Mouse (Mus musculus) bone marrow macrophage, adult 2 months (primary cell): ENCODE results near the gene Mmp25.

Source experiments
- CTCF ChIP-seq: IDR thresholded peaks from 2 replicates; pipeline ENCODE4 v1.5.1; 2012; ENCODE audit warnings: low read depth, mild to moderate bottlenecking, low read length, moderate library complexity
- POLR2A ChIP-seq: IDR thresholded peaks from 2 replicates; pipeline ENCODE4 v1.6.1; 2012; ENCODE audit warnings: mild to moderate bottlenecking, low read depth, low read length, borderline replicate concordance

GRCm38 (mm10) chr17:23679127-23679835, 34.2 kb upstream of the Mmp25 start, which contains the start of gene Cldn6:
- TF ChIP-seq CTCF (no peak), POLR2A (no peak)
